Mouse (Mus musculus) liver, adult 2 months (tissue): ENCODE measurements around the gene Siglec1. TPM values are rescaled to one million over a fixed set of nuclear protein-coding genes. Genes with fewer than 3 reads are reported as not detected.

Experiments
- DNase-seq: peaks from one replicate; pipeline ENCODE4 v3.0.0-alpha.2; 2011; ENCODE audit warnings: low read depth, low spot score; ENCODE audit errors: extremely low read depth
- H3K27ac ChIP-seq: fragments of 200-500 bp; replicated peaks from 2 replicates; pipeline ENCODE4 v1.5.1; 2012; ENCODE audit warnings: low read depth, mild to moderate bottlenecking, control low read depth, inconsistent platforms, low read length; ENCODE audit not compliant: insufficient read depth
- H3K27me3 ChIP-seq: fragments of 200-500 bp; 2 replicates; pipeline ENCODE4 v1.6.1; 2012; ENCODE audit warnings: mild to moderate bottlenecking, moderate library complexity, low read length, inconsistent platforms; ENCODE audit not compliant: control insufficient read depth, insufficient read depth
- H3K36me3 ChIP-seq: fragments of 200-500 bp; 2 replicates; pipeline ENCODE4 v1.6.1; 2012; ENCODE audit warnings: low read length, inconsistent platforms; ENCODE audit not compliant: control insufficient read depth, insufficient read depth
- H3K4me1 ChIP-seq: fragments of 200-500 bp; 2 replicates; pipeline ENCODE4 v1.6.1; 2011; ENCODE audit warnings: low read length; ENCODE audit not compliant: control insufficient read depth, insufficient read depth
- H3K4me3 ChIP-seq: fragments of 200-500 bp; 2 replicates; pipeline ENCODE4 v1.5.1; 2011; ENCODE audit warnings: low read depth, mild to moderate bottlenecking, control low read depth, low read length, moderate library complexity; ENCODE audit not compliant: insufficient read depth
- H3K79me2 ChIP-seq: fragments of 200-500 bp; 2 replicates; pipeline ENCODE4 v1.6.1; 2012; ENCODE audit warnings: inconsistent platforms, mild to moderate bottlenecking, low read length, moderate library complexity; ENCODE audit not compliant: control insufficient read depth, insufficient read depth
- H3K9ac ChIP-seq: fragments of 200-500 bp; 2 replicates; pipeline ENCODE4 v1.6.1; 2012; ENCODE audit warnings: low read depth, mild to moderate bottlenecking, control low read depth, inconsistent platforms, low read length
- CTCF ChIP-seq: fragments of 200-500 bp; IDR thresholded peaks from 2 replicates; pipeline ENCODE4 v1.5.1; 2011; ENCODE audit warnings: low read depth, low read length, control low read depth
- POLR2A ChIP-seq: fragments of 200-500 bp; IDR thresholded peaks from 2 replicates; pipeline ENCODE4 v1.6.1; 2011; ENCODE audit warnings: low read length, control low read depth; ENCODE audit not compliant: insufficient read depth; ENCODE audit errors: extremely low read depth
- WGBS: fragments of 180-500 bp; shearing (Covaris S2); methylation state at CpG from one replicate; pipeline ENCODE4 v1.1.7; 2018; 5-methylcytosine and 5-hydroxymethylcytosine counted together
- polyA plus RNA-seq: library from polyadenylated mRNA; depleted of rRNA; stranded (reverse); fragments of >200 nt; gene quantifications from 2 replicates; pipeline ENCODE4 v1.2.3, GENCODE M21; 2012
- total RNA-seq: library from RNA; depleted of rRNA; stranded (reverse); fragments of >200 nt; gene quantifications from 2 replicates; pipeline ENCODE4 v1.2.3, GENCODE M21; 2014

Siglec1 gene
- total and polyA plus RNA-seq, 2 experiments, result 4.5 to 9.9 TPM

- Histone ChIP-seq H3K27me3 (no peaks in the 10 kb centered on the region), H3K4me3 (no peak overlapping the region), H3K27ac (no peak overlapping the region), H3K9ac (no peak overlapping the region), H3K4me1 (no peaks in the 10 kb centered on the region), H3K79me2 (no peaks in the 10 kb centered on the region), H3K36me3 (no peaks in the 10 kb centered on the region)
- 75% methylated on average over 5 of the region's 5 CpGs for WGBS
- DNase-seq, result no peak
- TF ChIP-seq CTCF, result no peak
- TF ChIP-seq POLR2A, result no peak
Observed at GRCm38 (mm10) chr2:131080507-131080906, 6.1 kb downstream of the Siglec1 start.

GRCm38 (mm10) chr2:131072536-131072935 is 14.0 kb downstream of the Siglec1 start:
- Histone ChIP-seq H3K27ac (no peak overlapping the region), H3K4me1 (no peaks in the 10 kb centered on the region), H3K9ac (no peak overlapping the region), H3K4me3 (no peak overlapping the region), H3K36me3 (no peaks in the 10 kb centered on the region), H3K79me2 (no peaks in the 10 kb centered on the region), H3K27me3 (no peaks in the 10 kb centered on the region)
- TF ChIP-seq CTCF (no peak), POLR2A (no peak)
- WGBS, result 84% methylated on average over 10 of the region's 10 CpGs
- no peak for DNase-seq

- Histone ChIP-seq H3K79me2 (no peaks in the 10 kb centered on the region), H3K27me3 (no peaks in the 10 kb centered on the region), H3K36me3 (no peaks in the 10 kb centered on the region)
Observed at GRCm38 (mm10) chr2:131067481-131067880, 19.1 kb downstream of the Siglec1 start.

GRCm38 (mm10) chr2:131066342-131066741 is 20.2 kb downstream of the Siglec1 start:
- TF ChIP-seq CTCF (no peak), POLR2A (no peak)
- H3K9ac ChIP-seq, result no peak overlapping the region
- WGBS, result 70% methylated on average over 9 of the region's 9 CpGs

More at GRCm38 (mm10) chr2:131067481-131067880, 19.1 kb downstream of the Siglec1 start:
- 65% methylated on average over 6 of the region's 6 CpGs for WGBS
- TF ChIP-seq CTCF (no peak), POLR2A (no peak)
- Histone ChIP-seq H3K4me3 (no peak overlapping the region), H3K9ac (no peak overlapping the region), H3K4me1 (no peaks in the 10 kb centered on the region), H3K27ac (no peak overlapping the region)
- DNase-seq, result no peak

GRCm38 (mm10) chr2:131063404-131063864 is 23.1 kb downstream of the Siglec1 start, which contains the start of gene Adam33:
Gene Adam33, minus strand, starts transcription at chr2:131063814.
- no peaks in the 10 kb centered on the region for H3K4me1 ChIP-seq
- no peak for DNase-seq
- 7% methylated on average over 27 of the region's 27 CpGs for WGBS
- H3K79me2 ChIP-seq, result no peaks in the 10 kb centered on the region
- no peak within 1 kb of the TSS for H3K27ac ChIP-seq
- no peaks in the 10 kb centered on the region for H3K27me3 ChIP-seq
- no peak for TF ChIP-seq CTCF
- TF ChIP-seq POLR2A, result no peak
- no peaks in the 10 kb centered on the region for H3K36me3 ChIP-seq
- no peak within 1 kb of the TSS for H3K9ac ChIP-seq
- no peak within 1 kb of the TSS for H3K4me3 ChIP-seq

More at GRCm38 (mm10) chr2:131066342-131066741, 20.2 kb downstream of the Siglec1 start:
- no peak for DNase-seq
- Histone ChIP-seq H3K36me3 (no peaks in the 10 kb centered on the region), H3K79me2 (no peaks in the 10 kb centered on the region), H3K27me3 (no peaks in the 10 kb centered on the region), H3K27ac (no peak overlapping the region), H3K4me1 (no peaks in the 10 kb centered on the region), H3K4me3 (no peak overlapping the region)

GRCm38 (mm10) chr2:131061607-131062006 is 25.0 kb downstream of the Siglec1 start:
- H3K4me3 ChIP-seq, result no peak overlapping the region
- TF ChIP-seq POLR2A, result no peak
- TF ChIP-seq CTCF, result no peak
- H3K9ac ChIP-seq, result no peak overlapping the region
- H3K27me3 ChIP-seq, result no peaks in the 10 kb centered on the region; the same call in 1 of the 2 replicates
- no peaks in the 10 kb centered on the region for H3K79me2 ChIP-seq
- H3K4me1 ChIP-seq, result no peaks in the 10 kb centered on the region
- WGBS, result 57% methylated on average over 5 of the region's 5 CpGs
- H3K27ac ChIP-seq, result no peak overlapping the region
- DNase-seq, result no peak
- no peaks in the 10 kb centered on the region for H3K36me3 ChIP-seq
